Comparison of ENCODE assay signal across 11 mouse cellular contexts in genomic region chr12:36670164-36670908, GRCm38 (mm10).
DNase-seq lines count a peak whose midpoint lies in the region; ATAC-seq and TF ChIP-seq lines count a peak whose summit lies in the region.
"Had no signal": no experiment of that assay in that cellular context is flagged by ENCODE, and none has a peak within 500 bp of the region (broad histone marks: within the 10 kb centered on the region; RNA-seq: fewer than 3 reads in every experiment).

No protein-coding gene starts in this region.

- ATAC-seq in embryonic facial prominence, embryonic 11.5 days (replicated peaks; ENCODE audit: insufficient number of reproducible peaks, low FRiP score, low TSS enrichment, low read depth): peak; percentile 37; the same call in 1 of the 2 replicates
- peak; percentile 68 for ATAC-seq in lung, embryonic 14.5 days (ENCODE audit: insufficient read depth)
- ATAC-seq in hindbrain, embryonic 14.5 days (ENCODE audit: low FRiP score): peak; percentile 54; the same call in 1 of the 2 replicates
- peak; percentile 62; the same call in 1 of the 2 replicates for ATAC-seq in neural tube, embryonic 14.5 days (ENCODE audit: low read depth)

- WGBS in embryonic facial prominence, embryonic 11.5 days: 71% methylated on average over 5 of the region's 5 CpGs
- 74% methylated on average over 5 of the region's 5 CpGs for WGBS in embryonic facial prominence, embryonic 10.5 days
- WGBS in lung, embryonic 14.5 days: 67% methylated on average over 5 of the region's 5 CpGs
- WGBS in hindbrain, embryonic 14.5 days: 80% methylated on average over 5 of the region's 5 CpGs
- WGBS in neural tube, embryonic 14.5 days: 73% methylated on average over 5 of the region's 5 CpGs

- H3K4me1 ChIP-seq in embryonic facial prominence, embryonic 11.5 days (ENCODE audit: control insufficient read depth, insufficient read depth, low read length): no peaks in the 10 kb centered on the region
- H3K4me1 ChIP-seq in embryonic facial prominence, embryonic 10.5 days: peaks cover 20% of the 10 kb centered on the region
- H3K4me1 ChIP-seq in lung, embryonic 14.5 days (ENCODE audit: insufficient read depth): no peaks in the 10 kb centered on the region
- peaks cover 10% of the 10 kb centered on the region; the same call in 1 of the 2 replicates for H3K4me1 ChIP-seq in hindbrain, embryonic 14.5 days (replicated peaks; ENCODE audit: control insufficient read depth, insufficient read depth, low read length)
- no peaks in the 10 kb centered on the region for H3K4me1 ChIP-seq in neural tube, embryonic 14.5 days (ENCODE audit: control insufficient read depth, insufficient read depth, low read length)
- H3K4me1 ChIP-seq: heart, embryonic 10.5 days had no signal

- no peak overlapping the region for H3K4me2 ChIP-seq in embryonic facial prominence, embryonic 11.5 days (ENCODE audit: low read depth, low read length)
- peak overlapping the region; percentile 27; the same call in 1 of the 2 replicates for H3K4me2 ChIP-seq in lung, embryonic 14.5 days
- H3K4me2 ChIP-seq in hindbrain, embryonic 14.5 days (replicated peaks): no peak overlapping the region
- no peak overlapping the region for H3K4me2 ChIP-seq in neural tube, embryonic 14.5 days (ENCODE audit: low read depth, low read length)
- H3K4me2 ChIP-seq: limb, embryonic 13.5 days had no signal

- no peak overlapping the region for H3K27ac ChIP-seq in embryonic facial prominence, embryonic 11.5 days (replicated peaks; ENCODE audit: low read depth, low read length)
- H3K27ac ChIP-seq in embryonic facial prominence, embryonic 10.5 days (replicated peaks): no peak overlapping the region
- H3K27ac ChIP-seq in lung, embryonic 14.5 days (ENCODE audit: low read depth): no peak overlapping the region
- no peak overlapping the region for H3K27ac ChIP-seq in hindbrain, embryonic 14.5 days
- H3K27ac ChIP-seq in neural tube, embryonic 14.5 days (ENCODE audit: low read depth, low read length): no peak overlapping the region
- H3K27ac ChIP-seq: heart, embryonic 10.5 days; limb, embryonic 13.5 days had no signal

- H3K9ac ChIP-seq in embryonic facial prominence, embryonic 11.5 days (replicated peaks; ENCODE audit: low read length): no peak overlapping the region
- H3K9ac ChIP-seq in lung, embryonic 14.5 days: no peak overlapping the region
- H3K9ac ChIP-seq in hindbrain, embryonic 14.5 days: no peak overlapping the region
- H3K9ac ChIP-seq in neural tube, embryonic 14.5 days (replicated peaks; ENCODE audit: low read depth, low read length): no peak overlapping the region
- H3K9ac ChIP-seq: limb, embryonic 13.5 days had no signal

- 0 out of 2 replicates have a peak, but pooled peaks have one; percentile 14 for TF ChIP-seq CTCF in lung, embryonic 14.5 days (IDR thresholded peaks at IDR 0.05; ENCODE audit: low read depth)

- H3K27me3 ChIP-seq in embryonic facial prominence, embryonic 11.5 days (ENCODE audit: control insufficient read depth, insufficient read depth, low read length): no peaks in the 10 kb centered on the region; the same call in 1 of the 2 replicates
- no peaks in the 10 kb centered on the region for H3K27me3 ChIP-seq in embryonic facial prominence, embryonic 10.5 days (replicated peaks; ENCODE audit: low read depth, poor library complexity, severe bottlenecking)
- no peaks in the 10 kb centered on the region for H3K27me3 ChIP-seq in lung, embryonic 14.5 days (ENCODE audit: insufficient read depth, low read length)
- no peaks in the 10 kb centered on the region for H3K27me3 ChIP-seq in hindbrain, embryonic 14.5 days (ENCODE audit: control insufficient read depth, insufficient read depth, low read length)
- no peaks in the 10 kb centered on the region for H3K27me3 ChIP-seq in neural tube, embryonic 14.5 days (ENCODE audit: control insufficient read depth, insufficient read depth, low read length)
- H3K27me3 ChIP-seq: limb, embryonic 13.5 days had no signal

- no peaks in the 10 kb centered on the region for H3K9me3 ChIP-seq in embryonic facial prominence, embryonic 11.5 days (replicated peaks; ENCODE audit: control insufficient read depth, low read length)
- H3K9me3 ChIP-seq in embryonic facial prominence, embryonic 10.5 days: no peaks in the 10 kb centered on the region
- no peaks in the 10 kb centered on the region for H3K9me3 ChIP-seq in lung, embryonic 14.5 days (ENCODE audit: low read depth, low read length)
- no peaks in the 10 kb centered on the region for H3K9me3 ChIP-seq in hindbrain, embryonic 14.5 days (ENCODE audit: control insufficient read depth, low read length)
- H3K9me3 ChIP-seq in neural tube, embryonic 14.5 days (ENCODE audit: control insufficient read depth, low read length): no peaks in the 10 kb centered on the region
- H3K9me3 ChIP-seq: heart, embryonic 10.5 days; limb, embryonic 13.5 days had no signal

- no peak overlapping the region for H3K4me3 ChIP-seq in embryonic facial prominence, embryonic 11.5 days (ENCODE audit: low read depth, low read length)
- no peak overlapping the region for H3K4me3 ChIP-seq in embryonic facial prominence, embryonic 10.5 days
- H3K4me3 ChIP-seq in lung, embryonic 14.5 days (ENCODE audit: low read depth, low read length): no peak overlapping the region
- H3K4me3 ChIP-seq in hindbrain, embryonic 14.5 days (replicated peaks; ENCODE audit: low read length): no peak overlapping the region
- H3K4me3 ChIP-seq in neural tube, embryonic 14.5 days (ENCODE audit: low read depth, low read length): no peak overlapping the region
- H3K4me3 ChIP-seq: heart, embryonic 10.5 days; limb, embryonic 13.5 days had no signal

- DNase-seq in embryonic facial prominence, embryonic 11.5 days (ENCODE audit: low spot score): no peak
- no peak for DNase-seq in embryonic facial prominence, embryonic 10.5 days (ENCODE audit: low spot score)
- DNase-seq in lung, embryonic 14.5 days: no peak
- DNase-seq in lung, postnatal 10 days: no peak
- DNase-seq in hindbrain, embryonic 14.5 days (ENCODE audit: low spot score): no peak
- no peak for DNase-seq in urinary bladder, adult 18-20 months (ENCODE audit: low spot score in 2 of 2)
- DNase-seq in spleen, postnatal 10 days (ENCODE audit: low spot score in 2 of 2): no peak
- DNase-seq: adrenal gland, postnatal 10 days had no signal

- no peaks in the 10 kb centered on the region for H3K36me3 ChIP-seq in embryonic facial prominence, embryonic 11.5 days (replicated peaks; ENCODE audit: control insufficient read depth, insufficient read depth, low read depth, low read length)
- H3K36me3 ChIP-seq in embryonic facial prominence, embryonic 10.5 days (replicated peaks): no peaks in the 10 kb centered on the region
- no peaks in the 10 kb centered on the region for H3K36me3 ChIP-seq in lung, embryonic 14.5 days (ENCODE audit: insufficient read depth)
- H3K36me3 ChIP-seq in hindbrain, embryonic 14.5 days (replicated peaks; ENCODE audit: control insufficient read depth, insufficient read depth): no peaks in the 10 kb centered on the region
- no peaks in the 10 kb centered on the region for H3K36me3 ChIP-seq in neural tube, embryonic 14.5 days (ENCODE audit: control insufficient read depth, insufficient read depth, low read length)
- H3K36me3 ChIP-seq: heart, embryonic 10.5 days; limb, embryonic 13.5 days had no signal
